Mouse (Mus musculus) embryonic facial prominence, embryonic 10.5 days (tissue): ENCODE measurements around the gene Mboat7. TPM values are rescaled to one million over a fixed set of nuclear protein-coding genes. Genes with fewer than 3 reads are reported as not detected.
"Not testable (repeated sequence)": the region's sequence is repeated elsewhere in the genome, so short reads cannot be mapped to it uniquely, and the experiment has no call there.

Experiments
- DNase-seq: peaks from one replicate; pipeline ENCODE4 v3.0.0-alpha.2; 2017; ENCODE audit warnings: low spot score
- H3K27ac ChIP-seq: fragments of 300-500 bp; sonication (generic); replicated peaks from 2 replicates; pipeline ENCODE4 v1.5.1; 2016; ENCODE audit warnings: mild to moderate bottlenecking
- H3K27me3 ChIP-seq: fragments of 300-500 bp; sonication (generic); replicated peaks from 2 replicates; pipeline ENCODE4 v1.6.1; 2016; ENCODE audit warnings: low read depth, mild to moderate bottlenecking; ENCODE audit not compliant: poor library complexity, severe bottlenecking
- H3K36me3 ChIP-seq: fragments of 300-500 bp; sonication (generic); replicated peaks from 2 replicates; pipeline ENCODE4 v1.6.1; 2016; ENCODE audit warnings: mild to moderate bottlenecking, moderate library complexity
- H3K4me1 ChIP-seq: fragments of 300-500 bp; sonication (generic); 2 replicates; pipeline ENCODE4 v1.6.1; 2016
- H3K4me3 ChIP-seq: fragments of 300-500 bp; sonication (generic); 2 replicates; pipeline ENCODE4 v1.5.1; 2016; ENCODE audit warnings: mild to moderate bottlenecking, moderate library complexity
- H3K9me3 ChIP-seq: fragments of 300-500 bp; sonication (generic); 2 replicates; pipeline ENCODE4 v1.6.1; 2016; ENCODE audit warnings: mild to moderate bottlenecking
- WGBS: fragments of 180-500 bp; shearing (Covaris S2); methylation state at CpG from one replicate; pipeline ENCODE4 v1.1.7; 2016; 5-methylcytosine and 5-hydroxymethylcytosine counted together
- polyA plus RNA-seq: library from polyadenylated mRNA; unstranded; fragments of >200 nt; fragmentation: Nextera tagmentation; extraction: Ambion mirVana; gene quantifications from 2 replicates; pipeline ENCODE4 v1.2.1, GENCODE M21; 2016

Gene Mboat7
- polyA plus RNA-seq = 39.3 and 40.4 TPM in 2 replicates

GRCm38 (mm10) chr7:3692987-3693808, at the start of gene Mboat7:
Gene Mboat7, minus strand, starts transcription at chr7:3693523.
- Histone ChIP-seq H3K36me3 (peaks cover 49% of the 10 kb centered on the region), H3K27ac (peak within 1 kb of the TSS; percentile 95), H3K4me1 (peaks cover 25% of the 10 kb centered on the region), H3K4me3 (peak within 1 kb of the TSS; percentile 85), H3K9me3 (no peaks in the 10 kb centered on the region), H3K27me3 (no peaks in the 10 kb centered on the region)
- peak; percentile 96 for DNase-seq
- WGBS = under 1% methylated on average over 55 of the region's 55 CpGs

- H3K4me1 ChIP-seq, H3K36me3 ChIP-seq, H3K27me3 ChIP-seq, DNase-seq, H3K4me3 ChIP-seq, H3K9me3 ChIP-seq, H3K27ac ChIP-seq: not testable (repeated sequence)
- no CpG with 5 or more reads among the region's 1 CpGs for WGBS
Observed at GRCm38 (mm10) chr7:3732675-3733074, 39.4 kb upstream of the Mboat7 start.

DNA sequence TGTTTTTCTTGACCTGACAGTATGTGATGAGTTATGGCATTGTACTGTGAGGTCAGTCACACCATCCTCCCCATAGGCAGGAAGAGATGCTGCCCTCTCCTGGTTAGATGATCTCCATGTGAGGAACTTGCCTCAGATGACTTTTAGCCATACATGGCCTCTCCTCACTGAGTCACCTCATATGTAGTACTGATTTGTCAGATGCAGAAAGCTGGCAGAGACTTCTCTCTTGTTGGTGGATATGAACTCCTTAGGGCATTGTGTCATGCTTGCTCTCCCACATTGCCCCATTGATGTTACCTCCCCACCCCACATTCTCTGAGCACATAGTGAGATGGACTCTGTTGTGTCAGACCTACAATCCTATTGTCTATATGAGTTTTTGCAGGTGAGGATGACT, 32.1 kb upstream of the Mboat7 start:
- not testable (repeated sequence) for H3K36me3 ChIP-seq, H3K27ac ChIP-seq, H3K27me3 ChIP-seq, H3K4me3 ChIP-seq, H3K9me3 ChIP-seq, H3K4me1 ChIP-seq, DNase-seq

GRCm38 (mm10) chr7:3720268-3720667, 26.9 kb upstream of the Mboat7 start, which contains the start of gene Pirb:
Gene Pirb, minus strand, starts transcription at chr7:3720391.
- not testable (repeated sequence) for H3K4me3 ChIP-seq, DNase-seq, H3K27ac ChIP-seq, H3K36me3 ChIP-seq, H3K27me3 ChIP-seq, H3K4me1 ChIP-seq, H3K9me3 ChIP-seq
- WGBS = 64% methylated on average over 1 of the region's 3 CpGs

- no peak overlapping the region for H3K4me3 ChIP-seq
- 0 out of 2 replicates have a peak, but pooled peaks cover 3% of the 10 kb centered on the region for H3K36me3 ChIP-seq
- no peak for DNase-seq
- WGBS = 71% methylated on average over 1 of the region's 1 CpGs
- H3K4me1 ChIP-seq = no peaks in the 10 kb centered on the region
- H3K9me3 ChIP-seq = no peaks in the 10 kb centered on the region
- no peaks in the 10 kb centered on the region for H3K27me3 ChIP-seq
- H3K27ac ChIP-seq = no peak overlapping the region
Observed at GRCm38 (mm10) chr7:3715249-3715648, 21.9 kb upstream of the Mboat7 start.

DNA sequence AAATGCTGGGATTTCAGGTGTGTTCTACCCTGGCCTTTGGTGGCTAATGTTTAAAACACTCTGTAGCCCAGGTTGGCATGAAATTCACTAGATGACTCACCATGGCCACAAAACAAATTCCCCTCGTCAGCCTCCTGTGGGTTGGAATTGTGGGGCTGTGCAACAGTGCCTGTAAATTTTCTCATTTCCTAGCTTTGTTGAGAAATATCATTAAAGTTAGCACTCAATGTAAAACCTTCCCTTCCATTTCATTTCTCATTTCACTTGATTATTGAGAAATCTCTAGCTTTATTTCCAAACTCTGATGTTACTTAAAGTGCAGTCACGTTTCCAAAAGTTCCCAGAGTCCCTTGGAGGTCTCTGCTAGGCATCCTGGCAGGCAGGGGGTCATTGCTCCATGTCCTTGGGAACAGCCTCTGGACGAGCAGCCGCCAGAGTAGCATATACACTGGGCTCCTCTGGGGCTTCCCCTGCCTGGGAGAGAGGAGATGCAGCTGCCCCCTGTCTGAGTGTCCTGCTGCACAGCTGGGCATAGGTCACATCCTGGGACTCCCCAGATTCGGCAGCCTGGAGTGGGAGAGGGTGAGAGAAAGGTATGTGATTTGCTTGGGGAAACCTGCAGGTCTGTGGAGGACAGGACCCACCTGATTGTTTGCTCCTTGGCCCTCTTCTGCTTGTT, 19.1 kb upstream of the Mboat7 start:
- H3K4me1 ChIP-seq = no peaks in the 10 kb centered on the region
- no peak for DNase-seq
- H3K27me3 ChIP-seq = no peaks in the 10 kb centered on the region
- H3K9me3 ChIP-seq = no peaks in the 10 kb centered on the region
- peaks cover 12% of the 10 kb centered on the region for H3K36me3 ChIP-seq
- no peak overlapping the region for H3K27ac ChIP-seq
- 45% methylated on average over 5 of the region's 5 CpGs for WGBS
- H3K4me3 ChIP-seq = no peak overlapping the region

GRCm38 (mm10) chr7:3709000-3709399, 15.7 kb upstream of the Mboat7 start:
- H3K9me3 ChIP-seq = no peaks in the 10 kb centered on the region
- H3K4me3 ChIP-seq = no peak overlapping the region
- peaks cover 43% of the 10 kb centered on the region for H3K36me3 ChIP-seq
- H3K4me1 ChIP-seq = peaks cover 13% of the 10 kb centered on the region
- no peak overlapping the region for H3K27ac ChIP-seq
- no peak for DNase-seq
- H3K27me3 ChIP-seq = no peaks in the 10 kb centered on the region
- 89% methylated on average over 1 of the region's 1 CpGs for WGBS

DNA sequence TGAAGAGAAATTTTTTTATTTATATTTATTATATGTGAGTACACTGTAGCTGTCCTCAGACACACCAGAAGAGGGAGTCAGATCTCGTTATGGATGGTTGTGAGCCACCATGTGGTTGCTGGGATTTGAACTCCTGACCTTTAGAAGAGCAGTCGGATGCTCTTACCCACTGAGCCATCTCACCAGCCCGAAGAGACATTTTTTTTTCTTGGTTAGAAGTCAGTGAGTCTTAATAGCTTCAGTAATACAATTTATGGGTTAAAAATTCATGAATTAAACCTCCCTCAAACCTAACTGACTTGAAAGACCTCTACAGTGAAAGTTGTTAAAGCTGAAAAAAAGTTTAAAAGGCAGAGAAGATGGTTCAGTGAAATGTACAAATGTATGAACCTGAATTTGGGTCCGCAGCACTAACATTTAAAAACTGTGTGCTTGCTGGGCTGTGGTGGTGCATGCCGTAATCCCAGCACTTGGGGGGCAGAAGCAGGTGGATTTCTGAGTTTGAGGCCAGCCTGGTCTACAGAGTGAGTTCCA, 15.2 kb upstream of the Mboat7 start:
- H3K9me3 ChIP-seq, H3K27ac ChIP-seq, H3K27me3 ChIP-seq, DNase-seq, H3K4me3 ChIP-seq: not testable (repeated sequence)
- peaks cover 13% of the 10 kb centered on the region for H3K4me1 ChIP-seq
- 37% methylated on average over 5 of the region's 5 CpGs for WGBS
- H3K36me3 ChIP-seq = peaks cover 43% of the 10 kb centered on the region

DNA sequence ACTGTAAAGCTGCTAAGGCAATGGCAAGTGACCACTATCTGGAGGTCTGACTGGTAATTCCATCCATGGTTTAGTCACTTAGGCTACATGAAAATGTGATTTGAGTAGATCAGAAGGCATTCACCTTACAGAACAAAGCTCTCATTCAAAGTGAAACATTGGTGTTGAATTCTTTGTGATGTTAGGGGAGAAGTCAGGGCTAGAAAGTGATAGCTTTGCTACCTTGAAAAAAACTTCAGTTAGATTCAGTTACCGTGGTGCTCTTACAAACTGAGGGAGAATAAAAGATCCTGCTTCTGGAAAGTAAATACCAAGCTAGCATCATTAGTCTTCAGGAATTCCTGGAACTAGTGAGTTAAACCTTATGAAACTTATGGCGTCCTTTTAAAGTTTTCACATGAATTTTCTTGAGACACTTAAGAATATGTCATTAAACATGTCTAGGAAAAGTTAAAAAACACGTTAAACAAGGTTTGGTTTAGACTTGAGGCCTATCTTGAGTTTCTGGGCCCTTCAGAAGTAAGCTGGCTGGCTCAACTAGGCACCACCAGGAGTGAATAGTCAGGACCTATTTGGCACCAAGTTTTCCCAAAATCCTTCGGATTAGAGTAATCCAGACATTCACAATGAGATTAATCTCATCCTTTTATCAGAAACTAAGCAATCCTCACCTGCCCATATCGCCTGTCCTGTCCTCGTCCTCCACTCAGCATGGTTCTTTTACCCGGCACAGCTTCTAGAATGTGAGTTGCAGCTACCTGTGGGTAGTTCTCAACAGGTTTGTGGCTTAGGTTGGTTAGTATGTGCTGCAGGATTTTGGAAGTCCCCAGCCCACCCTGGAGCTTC, 14.5 kb upstream of the Mboat7 start:
- 19% methylated on average over 7 of the region's 7 CpGs for WGBS
- Histone ChIP-seq H3K27ac (no peak overlapping the region), H3K9me3 (no peaks in the 10 kb centered on the region), H3K4me1 (peaks cover 13% of the 10 kb centered on the region), H3K27me3 (no peaks in the 10 kb centered on the region), H3K36me3 (peaks cover 43% of the 10 kb centered on the region), H3K4me3 (no peak overlapping the region)
- DNase-seq = peak; percentile 23

DNA sequence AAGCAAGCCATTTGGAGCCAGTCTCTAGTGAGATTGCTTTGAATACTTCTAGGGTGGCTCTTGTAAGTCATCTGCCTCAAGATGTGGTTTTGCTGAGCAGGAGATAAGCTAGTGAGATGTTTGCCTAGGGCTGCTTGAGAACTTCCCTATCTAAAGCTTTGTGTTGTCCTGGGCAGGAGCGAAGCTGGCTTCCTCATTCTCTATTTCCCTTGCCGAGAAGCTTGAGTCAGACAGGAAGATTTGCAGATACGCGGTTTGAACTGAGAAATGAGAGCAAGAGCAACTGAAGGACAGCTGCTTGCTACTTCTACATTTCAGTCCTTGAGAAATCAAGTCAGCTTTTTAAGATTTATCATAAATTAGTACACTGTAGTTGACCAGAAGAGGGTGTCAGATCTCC, 13.7 kb upstream of the Mboat7 start:
- DNase-seq = no peak
- Histone ChIP-seq H3K9me3 (no peaks in the 10 kb centered on the region), H3K27me3 (no peaks in the 10 kb centered on the region), H3K4me1 (peaks cover 13% of the 10 kb centered on the region), H3K36me3 (peaks cover 44% of the 10 kb centered on the region), H3K27ac (no peak overlapping the region), H3K4me3 (peak overlapping the region; percentile 87)
- WGBS = 67% methylated on average over 4 of the region's 4 CpGs

- Histone ChIP-seq H3K36me3 (peaks cover 49% of the 10 kb centered on the region), H3K27ac (no peak overlapping the region), H3K4me3 (peak overlapping the region; percentile 87), H3K9me3 (no peaks in the 10 kb centered on the region), H3K4me1 (peaks cover 13% of the 10 kb centered on the region), H3K27me3 (no peaks in the 10 kb centered on the region)
- WGBS = 64% methylated on average over 11 of the region's 11 CpGs
- no peak for DNase-seq
Observed at GRCm38 (mm10) chr7:3706343-3706934, 13.1 kb upstream of the Mboat7 start.

DNA sequence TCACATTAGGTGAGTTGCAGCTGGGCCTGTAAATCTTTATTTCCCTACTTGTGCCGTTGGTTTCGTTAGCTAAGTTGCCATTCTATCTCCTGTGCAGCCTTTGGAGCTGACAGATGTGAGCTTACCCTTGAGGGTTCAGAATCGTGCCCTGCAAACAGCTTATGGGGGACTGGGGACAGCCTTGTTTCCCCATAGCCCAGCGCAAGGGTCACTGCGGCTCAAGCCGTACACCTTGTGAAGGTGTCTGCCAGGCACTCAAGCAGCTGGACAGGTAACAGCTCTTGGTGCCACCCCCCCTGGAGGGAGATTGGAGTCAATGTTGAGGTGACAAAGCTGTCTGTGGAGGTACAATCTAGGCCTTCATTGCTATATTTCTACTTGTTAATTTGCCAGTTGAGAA, 12.6 kb upstream of the Mboat7 start:
- Histone ChIP-seq H3K36me3 (peaks cover 55% of the 10 kb centered on the region), H3K4me3 (peak overlapping the region; percentile 87), H3K27me3 (no peaks in the 10 kb centered on the region), H3K27ac (peak overlapping the region; percentile 96), H3K4me1 (peaks cover 13% of the 10 kb centered on the region), H3K9me3 (no peaks in the 10 kb centered on the region)
- DNase-seq = no peak
- WGBS = 43% methylated on average over 6 of the region's 6 CpGs
